Mouse (Mus musculus) adrenal gland, adult 18-20 months (tissue): Measurements from ENCODE around the gene Ccdc63. TPM values are rescaled to one million over a fixed set of nuclear protein-coding genes. Genes with fewer than 3 reads are reported as not detected.

ENCODE experiments used
- DNase-seq, 2 experiments: peaks; one replicate each; pipeline ENCODE4 v3.0.0; 2021 to 2022; ENCODE audit warnings: low spot score in 2 of 2
- total RNA-seq, 2 experiments: library from RNA; stranded (reverse); gene quantifications; 1 replicate in 1 of 2; 2 replicates in 1 of 2; pipeline ENCODE4 v1.2.3; 2021

Gene Ccdc63
- total RNA-seq, 2 experiments from 2014 or later: 0.13 TPM; not detected in 1

- DNase-seq: no peak
Measured at GRCm38 (mm10) chr5:122130341-122130998, 10.2 kb downstream of the Ccdc63 start.

GRCm38 (mm10) chr5:122129068-122129655, 11.5 kb downstream of the Ccdc63 start:
- DNase-seq: peak; percentile 62 to 66

GRCm38 (mm10) chr5:122125211-122125760, 15.3 kb downstream of the Ccdc63 start:
- DNase-seq: no peak

GRCm38 (mm10) chr5:122116243-122116642, 24.4 kb downstream of the Ccdc63 start:
- no peak for DNase-seq

- no peak for DNase-seq
Measured at GRCm38 (mm10) chr5:122115266-122115763, 25.3 kb downstream of the Ccdc63 start.

- DNase-seq: peak; percentile 64 to 66
Measured at GRCm38 (mm10) chr5:122114176-122114575, 26.4 kb downstream of the Ccdc63 start.

GRCm38 (mm10) chr5:122113450-122113849, 27.2 kb downstream of the Ccdc63 start:
- no peak for DNase-seq

GRCm38 (mm10) chr5:122111933-122112248, 28.7 kb downstream of the Ccdc63 start:
- no peak for DNase-seq

GRCm38 (mm10) chr5:122111091-122111932, 29.3 kb downstream of the Ccdc63 start:
- no peak for DNase-seq

- DNase-seq: no peak
Measured at GRCm38 (mm10) chr5:122110625-122111024, 30.0 kb downstream of the Ccdc63 start.

- DNase-seq: no peak
Measured at GRCm38 (mm10) chr5:122109325-122110060, 31.1 kb downstream of the Ccdc63 start.

GRCm38 (mm10) chr5:122108104-122108503, 32.5 kb downstream of the Ccdc63 start:
- DNase-seq: no peak

GRCm38 (mm10) chr5:122106212-122106611, 34.4 kb downstream of the Ccdc63 start:
- DNase-seq: no peak

- no peak for DNase-seq
Measured at GRCm38 (mm10) chr5:122104981-122105380, 35.6 kb downstream of the Ccdc63 start.

- peak; percentile 47 to 67 for DNase-seq
Measured at GRCm38 (mm10) chr5:122104201-122104600, 36.4 kb downstream of the Ccdc63 start.

- DNase-seq: no peak
Measured at GRCm38 (mm10) chr5:122103075-122103474, 37.5 kb downstream of the Ccdc63 start.

- DNase-seq: no peak
Measured at GRCm38 (mm10) chr5:122102476-122103050, 38.1 kb downstream of the Ccdc63 start.

GRCm38 (mm10) chr5:122094439-122094838, 46.2 kb downstream of the Ccdc63 start:
- DNase-seq: no peak

- no peak for DNase-seq
Measured at GRCm38 (mm10) chr5:122093734-122094133, 46.9 kb downstream of the Ccdc63 start.

- DNase-seq: no peak
Measured at GRCm38 (mm10) chr5:122092794-122093193, 47.8 kb downstream of the Ccdc63 start.

- DNase-seq: peak; percentile 39 to 62
Measured at GRCm38 (mm10) chr5:122091070-122091469, 49.6 kb downstream of the Ccdc63 start.
